Mouse (Mus musculus): ENCODE results near the gene Arhgap9.
A peak's percentile ranks its signal among the peaks of the same experiment; 100 is the strongest.

The Arhgap9 gene

DNA sequence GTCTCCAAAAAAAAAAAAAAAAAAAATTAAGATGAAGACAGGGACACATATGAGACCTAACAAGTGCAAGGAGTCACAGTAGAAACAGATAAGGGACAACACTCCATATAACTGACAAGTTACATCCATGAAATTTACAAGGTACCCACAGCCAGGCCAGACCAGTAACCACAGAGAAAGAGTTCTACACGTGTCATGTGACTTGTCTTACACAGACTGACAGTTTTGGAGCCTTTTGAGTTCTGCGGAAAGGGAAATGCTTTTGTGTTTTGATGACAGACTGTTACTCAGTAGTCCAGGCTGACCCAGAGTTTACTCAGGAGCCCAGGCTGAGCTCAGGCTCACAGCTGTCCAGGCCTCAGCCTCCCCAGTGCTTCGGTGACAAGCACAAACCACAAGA, 21.3 kb downstream of the Arhgap9 start:
- DNase-seq (ENCODE audit: low spot score in 2 of 2) = no peak

DNA sequence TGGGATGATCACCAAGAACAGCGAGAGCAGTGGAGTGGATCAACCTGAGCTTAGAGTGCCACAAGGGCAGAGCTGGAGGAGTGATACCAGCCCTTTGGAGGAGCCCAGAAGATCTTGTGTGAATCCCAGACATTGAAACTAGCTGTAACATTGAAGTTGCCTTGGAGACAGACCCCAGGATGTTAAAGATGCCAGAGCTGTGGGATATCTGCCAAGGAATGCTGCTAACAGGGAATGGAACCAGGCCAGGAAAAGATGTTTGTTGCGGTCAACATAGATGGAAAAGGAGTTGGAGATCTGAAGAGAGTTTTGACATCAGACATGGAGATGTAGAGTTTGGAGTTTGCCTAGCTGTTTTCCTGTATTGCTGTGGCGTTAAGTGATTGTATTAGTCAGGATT, 24.4 kb downstream of the Arhgap9 start:
- no peak for DNase-seq (ENCODE audit: low spot score in 2 of 2)

DNA sequence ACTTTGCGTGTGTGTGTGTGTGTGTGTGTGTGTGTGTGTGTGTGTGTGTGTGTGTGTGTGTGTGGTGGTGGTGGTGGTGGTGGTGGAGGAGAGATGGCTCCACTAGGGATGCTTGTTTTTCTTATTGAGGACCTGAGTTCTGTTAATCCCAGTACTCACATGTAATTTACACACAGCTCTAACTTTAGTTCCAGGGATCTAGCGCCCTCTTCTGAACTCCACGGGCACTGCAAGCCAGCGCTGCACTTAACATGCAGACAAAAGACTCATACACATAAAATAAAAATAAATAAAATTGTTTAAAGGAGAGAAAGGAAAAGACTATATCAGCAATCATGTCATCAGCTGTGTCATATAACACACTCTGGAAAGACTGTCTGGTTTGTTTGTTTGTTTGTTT, 27.2 kb downstream of the Arhgap9 start:
- no peak for DNase-seq (ENCODE audit: low spot score in 2 of 2)

DNA sequence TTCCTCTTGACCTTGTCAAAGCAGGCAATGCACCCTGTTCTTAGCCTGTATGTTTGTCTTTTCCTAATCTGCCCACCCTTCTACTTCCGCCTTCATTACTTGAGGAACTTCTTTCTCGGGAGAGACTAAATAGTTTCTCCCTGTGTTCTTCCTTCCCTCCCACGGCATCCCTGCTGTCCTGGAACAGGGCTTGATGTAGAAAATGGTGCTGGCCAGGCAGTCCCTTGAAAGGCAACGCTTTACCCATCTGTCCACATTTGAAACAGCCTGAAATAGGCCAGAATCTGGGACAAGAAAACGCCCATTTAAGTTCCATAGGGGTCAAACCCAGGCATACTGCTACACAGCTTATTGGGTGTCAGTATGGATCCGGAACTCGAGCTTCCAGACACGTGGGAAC, 28.0 kb downstream of the Arhgap9 start:
- peak in 1 of 2 experiments; percentile 54 for DNase-seq (ENCODE audit: low spot score in 2 of 2)

DNA sequence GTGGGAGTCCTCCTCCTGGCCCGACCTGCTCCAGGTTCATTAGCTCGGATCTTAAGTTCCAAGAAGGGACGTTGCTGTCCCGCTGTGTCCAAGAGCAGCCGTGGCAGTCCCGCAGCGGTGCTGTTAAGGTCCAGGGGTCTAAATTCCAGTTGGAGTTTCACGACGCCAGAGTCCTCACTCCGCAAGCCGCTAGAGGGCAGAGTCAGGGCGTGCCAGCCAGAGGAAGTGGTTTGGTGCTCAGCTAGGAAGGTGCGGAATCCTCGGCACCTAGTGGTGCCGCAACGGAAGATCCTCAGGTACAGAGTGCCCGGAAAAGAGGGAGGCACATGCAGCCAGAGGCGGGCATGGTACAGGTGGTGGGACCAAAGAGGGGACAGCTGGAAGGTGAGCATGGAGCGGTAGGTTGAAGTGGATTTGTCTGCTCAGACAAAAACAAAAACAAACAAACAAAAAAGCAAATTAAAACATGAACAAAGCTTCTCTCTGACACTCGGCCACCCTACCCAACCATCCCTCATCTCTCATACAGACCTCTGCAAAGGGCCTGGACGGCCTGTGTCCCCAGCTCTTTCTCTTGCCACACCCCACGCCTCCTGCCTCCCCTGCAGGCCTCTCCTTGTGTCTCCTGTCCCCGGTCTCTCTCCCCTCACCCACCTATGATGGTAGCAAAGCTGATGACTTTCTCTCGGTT, 29.0 kb downstream of the Arhgap9 start:
- DNase-seq (ENCODE audit: low spot score in 2 of 2) = peak; percentile 68 to 78

DNA sequence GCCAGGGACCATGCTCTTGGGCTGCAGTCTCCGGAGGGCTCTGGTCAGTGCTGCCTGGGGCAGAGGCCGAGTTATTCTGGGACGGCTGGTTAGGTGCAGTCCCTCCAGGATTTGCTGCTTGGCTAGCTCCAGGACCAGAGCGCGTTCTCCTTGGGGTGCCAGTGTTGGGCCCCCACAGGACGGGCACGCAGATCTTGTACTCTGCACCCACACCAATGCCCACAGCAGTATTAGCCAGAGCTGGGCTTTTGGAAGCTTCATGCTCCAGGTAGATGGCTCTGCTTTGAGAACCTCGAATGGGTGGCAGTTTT, 29.5 kb downstream of the Arhgap9 start:
- no peak for DNase-seq (ENCODE audit: low spot score in 2 of 2)

DNA sequence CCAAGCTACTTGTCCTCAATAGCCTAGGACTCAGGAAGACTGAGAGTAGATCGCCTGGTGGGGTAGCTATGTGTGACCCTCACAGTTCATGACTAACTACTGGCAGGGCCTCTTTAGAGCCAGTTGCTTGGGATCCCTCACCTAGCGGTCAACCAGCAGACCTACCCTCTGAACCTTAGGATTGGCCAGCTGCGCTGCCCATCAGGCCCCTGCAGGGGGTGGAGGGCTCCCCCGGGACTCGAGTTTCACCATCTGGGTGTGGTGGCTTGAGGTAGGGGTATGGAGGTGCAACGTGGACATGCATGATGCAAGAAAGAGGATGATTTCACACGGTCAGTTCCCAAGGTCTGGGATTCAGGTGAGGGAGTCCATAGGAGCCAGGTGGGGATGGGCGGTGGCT, 30.0 kb downstream of the Arhgap9 start:
- no peak for DNase-seq (ENCODE audit: low spot score in 2 of 2)

DNA sequence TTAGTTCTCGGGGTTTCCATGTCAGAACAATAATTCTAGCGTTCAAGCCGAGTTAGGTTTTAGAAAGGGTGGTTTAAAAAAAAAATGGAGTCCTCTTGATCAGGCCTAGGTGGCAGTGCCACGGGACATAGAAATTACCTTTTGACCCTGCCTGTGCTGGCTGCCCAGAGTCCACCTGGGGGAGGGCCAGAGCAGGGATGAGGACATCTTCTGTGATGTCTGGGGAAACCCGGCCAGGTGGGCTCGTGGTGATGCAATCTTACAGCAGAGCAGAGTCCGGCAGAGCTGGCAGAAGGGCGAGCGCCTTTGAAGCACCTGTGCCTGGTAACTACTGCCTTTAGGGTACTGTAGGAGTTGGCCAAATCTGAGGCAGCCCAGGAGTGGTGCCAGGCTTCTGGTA, 30.4 kb downstream of the Arhgap9 start:
- DNase-seq (ENCODE audit: low spot score in 2 of 2) = no peak

DNA sequence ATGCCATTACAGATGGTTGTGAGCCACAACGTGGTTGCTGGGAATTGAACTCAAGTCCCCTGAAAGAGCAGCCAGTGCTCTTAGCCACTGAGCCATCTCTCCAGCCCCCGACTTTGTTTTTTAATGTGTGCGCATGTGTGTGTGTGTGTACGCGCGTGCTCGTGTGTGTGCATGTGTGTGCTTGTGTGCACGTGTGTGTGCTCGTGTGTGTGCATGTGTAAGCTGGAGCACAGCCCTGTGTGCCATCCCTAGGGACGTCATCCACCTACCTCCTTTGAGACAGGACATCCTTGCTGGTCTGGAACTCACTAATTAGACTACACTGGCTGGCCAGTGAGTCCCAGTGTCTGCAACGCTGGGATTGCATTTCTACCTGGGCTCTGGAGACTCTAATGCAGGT, 31.0 kb downstream of the Arhgap9 start:
- no peak for DNase-seq (ENCODE audit: low spot score in 2 of 2)

DNA sequence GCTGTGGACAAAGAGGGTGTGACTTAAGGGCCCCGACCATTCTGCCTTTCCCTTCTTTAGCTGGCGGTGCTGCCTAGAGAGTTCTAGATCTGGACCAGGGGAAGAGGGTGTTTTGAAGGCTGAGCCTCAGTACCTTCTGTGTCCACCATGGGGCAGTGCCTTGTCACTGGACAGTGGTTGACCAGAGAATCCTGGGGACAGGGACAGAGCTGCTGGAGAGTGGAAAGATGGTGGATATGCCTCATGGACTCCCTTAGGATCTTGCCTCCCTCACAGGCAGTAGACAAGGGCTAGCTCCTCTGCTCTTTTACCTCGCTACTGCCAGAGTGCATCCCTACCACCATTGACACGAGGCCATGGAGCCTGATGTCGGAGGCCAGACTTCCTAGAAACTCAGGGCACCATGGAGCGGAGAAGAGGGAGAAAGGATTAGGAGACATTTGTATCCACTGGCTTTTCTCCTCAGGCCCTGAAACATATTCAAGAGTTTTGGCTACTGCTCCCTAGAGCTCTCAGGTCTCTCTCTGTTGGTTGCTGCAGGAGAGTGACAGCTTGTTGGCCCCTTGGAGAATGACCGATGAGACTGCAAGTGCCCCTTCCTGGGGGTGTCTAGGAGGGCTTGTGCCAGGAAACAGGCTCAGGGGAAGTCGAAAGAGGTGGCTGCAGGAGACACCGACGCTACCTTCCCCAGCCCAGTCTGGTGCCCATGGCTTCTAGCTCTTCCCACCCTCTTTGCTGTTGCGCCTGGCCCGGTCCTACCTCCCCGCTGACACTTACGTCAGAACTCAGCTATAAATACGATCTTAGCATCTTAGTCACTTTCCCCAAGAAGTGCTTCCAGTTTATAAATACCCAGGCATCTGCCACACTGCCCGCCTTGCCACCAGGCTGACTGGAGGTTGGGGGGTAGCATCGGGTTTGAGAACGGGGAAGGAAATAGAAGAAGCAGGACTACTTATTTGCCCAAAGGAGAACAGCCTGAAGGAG, 32.4 kb downstream of the Arhgap9 start, which contains the start of gene Inhbe:
Gene Inhbe, minus strand, starts transcription at position 503 of the 987 bp plus-strand sequence.
- DNase-seq (ENCODE audit: low spot score in 2 of 2) = peak; percentile 80 to 90

DNA sequence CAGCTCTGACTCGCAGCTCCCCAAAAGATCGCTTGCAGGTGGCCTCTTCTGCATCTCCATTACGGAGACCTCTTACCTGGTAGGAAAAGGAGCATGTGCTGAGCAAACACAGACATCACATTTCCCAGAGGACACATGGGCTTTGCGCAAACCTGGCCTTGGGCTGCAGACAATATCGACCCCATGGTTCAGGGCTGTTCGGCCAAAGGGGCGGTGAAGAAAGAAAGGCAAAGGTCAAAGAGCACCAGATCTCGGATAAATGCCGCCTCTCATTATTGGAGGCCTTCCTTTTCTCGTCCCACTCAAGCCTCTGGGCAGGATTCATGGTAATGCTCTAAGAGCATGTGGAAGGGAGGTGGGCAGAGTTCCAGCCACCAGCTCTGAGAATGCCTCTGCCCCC, 33.6 kb downstream of the Arhgap9 start:
- DNase-seq (ENCODE audit: low spot score in 2 of 2) = no peak

DNA sequence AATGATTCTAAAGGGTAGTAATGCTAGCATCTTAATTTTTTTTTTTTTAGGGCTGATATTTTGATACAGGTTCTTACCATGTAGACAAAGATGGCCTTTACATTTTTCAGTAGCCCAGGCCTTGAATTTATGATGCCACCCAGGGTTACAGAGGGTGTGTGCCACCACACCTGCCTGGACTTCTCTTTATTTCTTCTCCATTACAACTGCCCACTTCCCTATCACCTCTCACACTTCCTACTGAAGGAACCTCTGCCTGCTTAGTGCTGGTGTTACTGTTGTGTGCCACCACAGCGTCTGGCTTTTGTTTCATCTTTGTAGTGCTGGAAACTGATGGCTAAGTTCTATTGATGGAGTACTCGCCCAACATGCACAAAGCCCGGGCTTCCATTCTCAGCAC, 39.0 kb downstream of the Arhgap9 start:
- DNase-seq (ENCODE audit: low spot score in 2 of 2) = no peak

DNA sequence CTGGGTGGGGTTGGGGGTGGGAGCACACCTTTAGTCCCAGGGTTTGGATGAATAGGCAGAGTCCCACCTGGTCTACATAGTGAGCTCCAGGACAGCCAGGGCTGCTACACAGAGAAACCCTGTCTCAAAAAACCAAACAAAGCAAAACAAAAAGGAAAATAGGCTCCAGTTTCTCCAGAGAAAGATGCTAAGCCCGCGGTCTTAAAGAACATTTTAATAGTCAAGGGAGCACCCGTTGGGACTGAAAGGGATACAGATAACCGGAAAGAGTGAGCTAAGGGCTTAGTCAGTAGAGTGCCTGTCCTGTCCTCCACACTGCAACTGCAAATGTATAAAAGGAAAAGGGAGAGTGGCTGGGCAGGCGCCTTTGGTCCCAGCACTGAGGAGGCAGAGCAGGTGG, 45.4 kb downstream of the Arhgap9 start:
- no peak for DNase-seq (ENCODE audit: low spot score in 2 of 2)

DNA sequence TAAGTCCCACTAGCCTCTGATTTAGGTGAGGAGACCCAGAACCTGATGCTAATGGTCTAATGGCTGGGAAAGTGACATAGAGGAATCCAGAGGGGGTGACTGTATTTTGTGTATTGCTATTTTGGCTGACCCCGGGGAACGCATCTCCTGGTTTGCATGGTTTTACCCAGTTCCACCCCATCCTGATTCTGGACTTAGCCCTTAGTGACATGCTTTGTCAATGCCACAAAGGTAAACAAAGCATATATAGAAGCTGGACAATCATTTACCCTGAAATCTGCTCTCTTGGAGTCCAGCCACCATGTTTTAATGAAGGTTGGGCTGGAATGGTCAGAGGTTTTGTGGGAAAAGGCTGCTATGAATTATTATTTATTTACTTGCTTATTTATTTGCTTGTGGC, 46.5 kb downstream of the Arhgap9 start:
- DNase-seq (ENCODE audit: low spot score in 2 of 2) = no peak

DNA sequence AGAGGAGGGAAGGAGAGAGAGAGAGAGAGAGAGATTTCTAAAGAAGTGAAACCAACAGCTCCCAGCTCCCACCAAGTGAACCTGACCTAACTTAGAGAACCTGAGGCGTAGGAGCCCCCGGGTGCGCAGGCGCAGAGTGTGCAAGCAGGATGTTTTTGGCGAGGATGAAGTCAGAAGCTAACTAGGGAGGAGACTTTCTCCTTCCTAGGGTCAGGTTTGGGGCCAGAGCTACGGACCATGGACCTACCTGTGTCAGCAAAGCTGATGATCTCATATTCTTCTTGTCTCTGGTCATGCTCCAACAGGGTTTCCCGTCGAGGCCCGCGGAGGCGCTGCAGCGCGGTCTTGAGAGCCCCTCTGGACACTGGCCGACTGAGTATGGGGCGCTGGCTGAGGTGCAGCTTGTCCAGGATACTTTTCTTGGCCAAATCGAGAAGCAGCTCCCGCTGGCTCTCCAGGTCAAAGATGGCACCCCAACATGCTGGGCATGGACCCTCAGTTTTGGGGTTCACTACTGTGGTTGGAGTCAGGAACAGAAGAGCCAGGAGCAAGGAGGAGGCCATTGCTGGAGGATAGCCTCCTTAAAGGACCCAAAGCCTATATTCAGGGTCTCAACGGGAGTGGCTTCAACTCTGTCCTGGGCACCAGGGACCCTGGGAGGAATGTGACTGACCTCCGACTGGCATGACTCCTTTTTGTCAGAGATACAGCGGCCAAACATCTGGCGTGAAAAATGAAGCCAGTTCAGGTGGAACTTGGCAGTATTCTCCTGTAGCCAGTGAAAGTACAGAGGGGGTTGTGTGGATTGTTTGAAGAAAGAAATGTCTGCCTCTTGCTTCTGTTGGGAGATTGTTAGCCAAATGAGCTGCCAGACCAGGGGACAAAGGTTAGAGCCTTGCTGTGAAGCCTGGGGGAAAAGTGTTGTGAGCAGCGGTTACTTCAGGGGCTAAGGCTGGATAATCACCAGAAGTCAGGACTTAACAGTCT, 48.4 kb downstream of the Arhgap9 start, which contains the start of gene Inhbc:
Gene Inhbc, minus strand, starts transcription at position 598 of the 987 bp plus-strand sequence.
- DNase-seq (ENCODE audit: low spot score in 2 of 2) = no peak

DNA sequence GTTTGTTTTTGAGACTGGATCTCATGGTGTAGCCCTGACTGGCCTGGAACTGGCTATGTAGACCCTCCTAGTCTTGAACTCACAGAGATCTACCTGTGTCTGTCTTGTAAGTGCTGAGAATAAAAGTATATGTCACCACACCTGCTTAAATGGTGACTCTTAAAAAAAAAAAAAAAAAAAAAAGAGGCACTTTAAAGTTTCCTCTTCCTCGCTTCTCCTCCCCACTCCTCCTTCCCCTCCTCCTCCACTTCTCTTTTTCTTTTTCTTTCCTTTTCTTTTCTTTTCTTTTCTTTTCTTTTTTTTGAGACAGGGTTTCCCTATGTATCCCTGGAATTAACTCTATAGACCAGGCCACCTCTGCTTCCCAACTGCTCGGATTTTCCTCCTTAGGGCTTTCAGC, 49.3 kb downstream of the Arhgap9 start:
- no peak for DNase-seq (ENCODE audit: low spot score in 2 of 2)

DNA sequence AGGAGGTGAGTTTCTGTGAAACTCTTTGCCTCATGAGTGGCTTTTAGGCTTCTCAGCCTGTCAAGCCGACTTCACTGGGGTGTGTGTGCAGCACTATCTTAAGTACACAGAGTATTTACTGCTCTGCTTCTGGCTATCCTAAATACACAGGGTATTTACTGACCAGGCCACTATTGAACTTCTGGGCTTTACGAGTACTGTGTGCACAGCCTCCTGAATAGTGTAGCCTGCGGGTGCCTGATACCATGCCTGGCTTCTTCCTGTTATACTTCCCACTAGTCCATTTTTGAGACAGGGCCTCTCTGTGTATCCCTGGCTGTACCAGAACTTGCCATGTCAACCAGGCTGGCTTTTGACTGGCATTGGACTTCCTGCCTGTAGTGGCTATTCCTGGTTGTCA, 55.9 kb downstream of the Arhgap9 start:
- no peak for DNase-seq (ENCODE audit: low spot score in 2 of 2)

Data from frontal cortex, postnatal 36 days (tissue).